Mouse (Mus musculus) MEL (cell line): ENCODE data around the gene Fryl.

ENCODE experiments used
- CTCF ChIP-seq, 3 experiments: IDR thresholded peaks in 2 of 3; conservative IDR thresholded peaks in 1 of 3; 2 replicates each; pipeline ENCODE4 v1.5.1; 2011 to 2012; ENCODE audit warnings: low read length in 3 of 3, low read depth in 2 of 3, mild to moderate bottlenecking in 2 of 3, improper control_type of control experiment in 1 of 3, inconsistent platforms in 1 of 3, mixed read lengths in 1 of 3, moderate library complexity in 1 of 3; ENCODE audit not compliant: control insufficient read depth in 1 of 3, insufficient read depth in 1 of 3, poor library complexity in 1 of 3, severe bottlenecking in 1 of 3
- E2F4 ChIP-seq: IDR thresholded peaks from 2 replicates; pipeline ENCODE4 v1.6.1; 2011; ENCODE audit warnings: low read depth, low read length, improper control_type of control experiment, borderline replicate concordance
- KAT2A ChIP-seq: conservative IDR thresholded peaks from 2 replicates; pipeline ENCODE4 v1.6.1; 2012; ENCODE audit warnings: low read depth, low read length, improper control_type of control experiment, inconsistent platforms
- RCOR1 ChIP-seq: IDR thresholded peaks from 2 replicates; pipeline ENCODE4 v1.6.1; 2012; ENCODE audit warnings: low read depth, mild to moderate bottlenecking, inconsistent platforms, low read length, improper control_type of control experiment
- TAL1 ChIP-seq: IDR thresholded peaks from 2 replicates; pipeline ENCODE4 v1.6.1; 2012; ENCODE audit warnings: mild to moderate bottlenecking, inconsistent platforms, low read length, moderate library complexity, mixed read lengths
- ZC3H11A ChIP-seq: IDR thresholded peaks from 2 replicates; pipeline ENCODE4 v1.6.1; 2012; ENCODE audit warnings: low read depth, mild to moderate bottlenecking, inconsistent platforms, low read length, improper control_type of control experiment

DNA sequence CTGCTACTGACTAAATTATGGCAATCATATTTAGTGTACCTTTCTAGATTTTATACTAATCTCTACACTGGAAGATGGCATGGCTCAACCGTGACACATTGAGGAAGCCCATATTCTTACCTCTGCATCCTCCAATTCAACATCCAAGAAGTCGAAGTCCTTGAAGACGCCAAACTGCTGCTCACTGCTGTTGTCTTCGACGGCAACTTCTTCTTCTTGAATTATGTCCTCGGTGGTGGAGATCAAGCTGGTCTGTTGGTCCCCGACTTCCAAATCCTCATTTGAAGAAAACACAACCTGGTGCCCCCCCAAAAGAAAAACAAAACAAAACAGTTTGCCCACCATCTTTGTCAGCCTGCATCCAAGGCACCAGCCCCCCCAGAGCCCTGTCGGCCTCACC lies 202.5 kb downstream of the Fryl start:
- no peak for TF ChIP-seq ZC3H11A
- TF ChIP-seq RCOR1: no peak
- TF ChIP-seq KAT2A: no peak
- no peak for TF ChIP-seq CTCF (IDR thresholded peaks at IDR 0.05 in 2 of 3, conservative IDR thresholded peaks at IDR 0.05 in 1 of 3; ENCODE audit: control insufficient read depth in 1 of 3, insufficient read depth in 1 of 3, low read depth in 2 of 3, low read length in 3 of 3, poor library complexity in 1 of 3, severe bottlenecking in 1 of 3)
- no peak for TF ChIP-seq TAL1
- TF ChIP-seq E2F4: no peak
